Mouse (Mus musculus) ES-E14 (cell line): Measurements from ENCODE around the gene Gm10959. TPM values are rescaled to one million over a fixed set of nuclear protein-coding genes. Genes with fewer than 3 reads are reported as not detected.

Source experiments
- DNase-seq: peaks from one replicate; pipeline ENCODE4 v3.0.0-alpha.2; 2013; ENCODE audit warnings: low read depth, low spot score
- H3K27ac ChIP-seq: 2 replicates; pipeline ENCODE4 v1.5.1; 2012; ENCODE audit warnings: low read depth, mild to moderate bottlenecking, low read length, moderate library complexity, mixed read lengths; ENCODE audit not compliant: poor library complexity, insufficient read depth, severe bottlenecking
- H3K36me3 ChIP-seq: 2 replicates; pipeline ENCODE4 v1.6.1; 2012; ENCODE audit warnings: mild to moderate bottlenecking, low read length, moderate library complexity, mixed read lengths; ENCODE audit not compliant: control insufficient read depth, poor library complexity, insufficient read depth, severe bottlenecking
- H3K4me1 ChIP-seq, 2 experiments: fragments of 150-350 bp in 1 of 2; sonication (generic) in 1 of 2; 2 replicates each; pipeline ENCODE4 v1.6.1; 2012; ENCODE audit warnings: low read length in 2 of 2, mild to moderate bottlenecking in 1 of 2, mixed read lengths in 1 of 2; ENCODE audit not compliant: control insufficient read depth in 2 of 2, insufficient read depth in 2 of 2, poor library complexity in 1 of 2
- H3K4me3 ChIP-seq, 2 experiments: fragments of 150-350 bp in 1 of 2; sonication (generic) in 1 of 2; 2 replicates each; pipeline ENCODE4 v1.5.1; 2012; ENCODE audit warnings: low read length in 2 of 2, low read depth in 1 of 2, mild to moderate bottlenecking in 1 of 2, mixed read lengths in 1 of 2; ENCODE audit not compliant: insufficient read depth in 1 of 2, poor library complexity in 1 of 2, severe bottlenecking in 1 of 2
- H3K9ac ChIP-seq: 2 replicates; pipeline ENCODE4 v1.6.1; 2012; ENCODE audit warnings: low read depth, mild to moderate bottlenecking, low read length, mixed read lengths; ENCODE audit not compliant: poor library complexity, insufficient read depth, severe bottlenecking
- H3K9me3 ChIP-seq: fragments of 150-350 bp; sonication (generic); 2 replicates; pipeline ENCODE4 v1.6.1; 2012; ENCODE audit warnings: low read depth, mild to moderate bottlenecking, low read length; ENCODE audit not compliant: control insufficient read depth, insufficient read depth
- CHD2 ChIP-seq: IDR thresholded peaks from 2 replicates; pipeline ENCODE4 v1.6.1; 2014; ENCODE audit warnings: mild to moderate bottlenecking, low read depth, low read length, inconsistent platforms
- HCFC1 ChIP-seq: IDR thresholded peaks from 2 replicates; pipeline ENCODE4 v1.6.1; 2012; ENCODE audit warnings: low read length, inconsistent platforms, borderline replicate concordance; ENCODE audit not compliant: insufficient read depth
- MAFK ChIP-seq: IDR thresholded peaks from 2 replicates; pipeline ENCODE4 v1.6.1; 2014; ENCODE audit warnings: mild to moderate bottlenecking, low read depth, low read length, inconsistent platforms; ENCODE audit not compliant: insufficient read depth
- ZC3H11A ChIP-seq: IDR thresholded peaks from 2 replicates; pipeline ENCODE4 v1.6.1; 2012; ENCODE audit warnings: low read depth, mild to moderate bottlenecking, inconsistent platforms, low read length, borderline replicate concordance
- ZNF384 ChIP-seq: IDR thresholded peaks from 2 replicates; pipeline ENCODE4 v1.6.1; 2012; ENCODE audit warnings: low read depth, low read length, inconsistent platforms
- in situ Hi-C, 2 experiments: fragments of 600-800 bp; cut with MboI; formaldehyde crosslinking; loops; one replicate each; pipeline ENCODE4 v1.15.1; 2025; ENCODE audit warnings: low sequenced_read_pairs in 2 of 2, inconsistent platforms in 1 of 2; ENCODE audit not compliant: unreplicated experiment in 2 of 2
- total RNA-seq: library from RNA; depleted of rRNA; stranded (reverse); fragments of 300-350 nt; gene quantifications from 2 replicates; pipeline ENCODE4 v1.2.3, GENCODE M21; 2012

Gm10959 gene
- total RNA-seq, 1 experiment: not detected

DNA sequence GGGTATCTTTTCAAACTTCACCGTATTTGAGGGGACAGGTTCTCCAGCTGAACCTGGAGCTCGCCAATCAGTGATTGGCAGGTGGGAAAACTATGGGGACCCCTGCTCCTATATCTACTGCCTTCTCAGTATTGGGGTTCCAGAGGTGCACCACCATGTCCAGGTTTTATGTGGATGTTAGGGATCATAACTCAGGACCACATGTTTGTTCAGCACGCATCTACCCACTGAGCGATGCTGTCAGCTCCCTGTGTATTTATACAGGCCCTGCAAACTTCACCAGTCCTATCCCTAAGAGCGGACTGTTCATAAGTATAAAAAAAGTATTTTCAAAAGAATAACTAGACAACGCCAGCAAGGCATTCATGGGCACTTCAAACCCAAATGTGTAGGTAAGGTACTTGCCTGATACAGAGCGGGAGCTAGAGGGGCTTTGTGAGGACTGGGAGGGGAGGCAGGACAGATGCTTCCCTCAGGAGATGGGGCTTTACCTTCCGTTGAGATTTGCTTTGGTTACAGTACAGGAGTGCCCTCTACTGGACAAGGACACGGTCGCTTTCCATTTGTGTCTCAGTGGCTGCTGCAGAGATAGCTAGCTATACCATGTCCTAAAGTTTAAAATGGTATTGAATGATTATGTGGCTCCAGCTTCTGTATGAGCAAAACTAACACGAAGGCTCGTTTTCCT is 15.3 kb downstream of the Gm10959 start:
- Histone ChIP-seq H3K9ac (no peak overlapping the region), H3K9me3 (no peaks in the 10 kb centered on the region), H3K27ac (no peak overlapping the region), H3K4me3 (no peak overlapping the region), H3K36me3 (no peaks in the 10 kb centered on the region), H3K4me1 (no peaks in the 10 kb centered on the region)
- TF ChIP-seq ZC3H11A (peak; percentile 88), CHD2 (no peak)
- in situ Hi-C loops: loop anchor here in 1 of 2 experiments (10.0 kb wide), 1 partner anchor 259 kb away; no protein-coding TSS in a partner anchor
- DNase-seq: peak; percentile 49

- TF ChIP-seq ZC3H11A: no peak
- TF ChIP-seq HCFC1: no peak
- no peak for TF ChIP-seq ZNF384
- no peak for TF ChIP-seq CHD2
- no peak for TF ChIP-seq MAFK
- Histone ChIP-seq H3K4me1 (no peaks in the 10 kb centered on the region), H3K9ac (no peak overlapping the region), H3K36me3 (no peaks in the 10 kb centered on the region), H3K27ac (no peak overlapping the region), H3K4me3 (no peak overlapping the region), H3K9me3 (no peaks in the 10 kb centered on the region)
- DNase-seq: no peak
- in situ Hi-C loops: no loop called here
Observed at GRCm38 (mm10) chr3:122898254-122898653, 20.9 kb downstream of the Gm10959 start.

GRCm38 (mm10) chr3:122895189-122895731 is 23.9 kb downstream of the Gm10959 start:
- Histone ChIP-seq H3K36me3 (no peaks in the 10 kb centered on the region), H3K4me3 (no peak overlapping the region), H3K9me3 (no peaks in the 10 kb centered on the region), H3K9ac (no peak overlapping the region), H3K4me1 (no peaks in the 10 kb centered on the region), H3K27ac (no peak overlapping the region)
- no peak for DNase-seq
- no peak for TF ChIP-seq ZC3H11A
- no peak for TF ChIP-seq ZNF384
- TF ChIP-seq HCFC1: no peak
- no peak for TF ChIP-seq CHD2
- no peak for TF ChIP-seq MAFK
- in situ Hi-C loops: no loop called here

DNA sequence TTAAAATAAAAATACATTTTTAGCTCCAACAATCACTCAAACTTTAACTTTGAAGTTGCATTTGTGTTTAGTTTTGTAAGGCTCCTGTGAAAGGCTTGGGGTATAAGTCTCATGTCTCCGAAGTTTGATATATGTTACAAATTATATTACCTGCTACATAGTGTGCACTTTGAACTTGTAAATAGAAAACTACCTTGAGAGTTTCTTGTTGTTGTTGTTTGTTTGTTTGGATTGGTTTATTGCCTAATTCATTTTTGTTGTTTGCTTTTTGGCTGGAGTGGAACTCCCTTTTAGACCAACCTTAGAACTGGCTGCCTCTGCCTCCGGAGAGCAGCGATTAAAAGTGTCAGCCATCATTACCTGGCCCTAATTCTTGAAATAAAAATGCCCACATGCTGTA is 24.4 kb downstream of the Gm10959 start, which contains the start of gene Fabp2:
Fabp2 (plus strand) TSS at position 301 of the 400 bp plus-strand sequence.
- no peak for DNase-seq

More for the DNA sequence above, 24.4 kb downstream of the Gm10959 start, which contains the start of gene Fabp2:
- H3K9ac ChIP-seq: no peak within 1 kb of the TSS
- in situ Hi-C loops: no loop called here
- H3K27ac ChIP-seq: no peak within 1 kb of the TSS
- H3K9me3 ChIP-seq: no peaks in the 10 kb centered on the region
- TF ChIP-seq CHD2: no peak
- TF ChIP-seq ZNF384: no peak
- TF ChIP-seq MAFK: no peak
- no peak for TF ChIP-seq HCFC1
- TF ChIP-seq ZC3H11A: no peak
- H3K36me3 ChIP-seq: no peaks in the 10 kb centered on the region
- H3K4me1 ChIP-seq: no peaks in the 10 kb centered on the region
- no peak within 1 kb of the TSS for H3K4me3 ChIP-seq
